Mouse (Mus musculus): ENCODE measurements at regions not wholly inside any gene's neighbourhood (a gene's known extent, or its start where the extent isn't known, plus 50 kb on each side); places are given as distances from the start of the nearest gene placed in this dataset.
A peak's percentile ranks its signal among the peaks of the same experiment; 100 is the strongest.

- 39% methylated on average over 3 of the region's 3 CpGs for WGBS
- Histone ChIP-seq H3K4me2 (ENCODE audit: low read depth, low read length) (no peak overlapping the region), H3K27ac (ENCODE audit: low read length) (no peak overlapping the region), H3K4me3 (ENCODE audit: low read length) (no peak overlapping the region), H3K27me3 (replicated peaks; ENCODE audit: control insufficient read depth, insufficient read depth, low read length) (no peaks in the 10 kb centered on the region), H3K36me3 (ENCODE audit: control insufficient read depth, insufficient read depth, low read length) (no peaks in the 10 kb centered on the region), H3K4me1 (ENCODE audit: control insufficient read depth, insufficient read depth, low read length) (peaks cover 9% of the 10 kb centered on the region), H3K9ac (ENCODE audit: low read depth, low read length) (no peak overlapping the region), H3K9me3 (ENCODE audit: control insufficient read depth, low read length) (no peaks in the 10 kb centered on the region)
- ATAC-seq, result peak; percentile 31; the same call in 1 of the 2 replicates
Observed at GRCm38 (mm10) chr8:128272866-128273344, 85.5 kb upstream of the Nrp1 start.

- Histone ChIP-seq H3K4me3 (ENCODE audit: low read length) (no peak overlapping the region), H3K9ac (ENCODE audit: low read depth, low read length) (no peak overlapping the region), H3K9me3 (ENCODE audit: control insufficient read depth, low read length) (no peaks in the 10 kb centered on the region), H3K4me2 (ENCODE audit: low read depth, low read length) (no peak overlapping the region), H3K4me1 (ENCODE audit: control insufficient read depth, insufficient read depth, low read length) (peaks cover 5% of the 10 kb centered on the region), H3K27ac (ENCODE audit: low read length) (no peak overlapping the region), H3K27me3 (replicated peaks; ENCODE audit: control insufficient read depth, insufficient read depth, low read length) (no peaks in the 10 kb centered on the region), H3K36me3 (ENCODE audit: control insufficient read depth, insufficient read depth, low read length) (no peaks in the 10 kb centered on the region)
- WGBS, result 83% methylated on average over 1 of the region's 1 CpGs
- no peak for ATAC-seq
Observed at GRCm38 (mm10) chr8:128276475-128276874, 81.9 kb upstream of the Nrp1 start.

- Histone ChIP-seq H3K4me2 (ENCODE audit: low read depth, low read length) (no peak overlapping the region), H3K9ac (ENCODE audit: low read depth, low read length) (no peak overlapping the region), H3K36me3 (ENCODE audit: control insufficient read depth, insufficient read depth, low read length) (no peaks in the 10 kb centered on the region), H3K9me3 (ENCODE audit: control insufficient read depth, low read length) (no peaks in the 10 kb centered on the region), H3K4me1 (ENCODE audit: control insufficient read depth, insufficient read depth, low read length) (no peaks in the 10 kb centered on the region), H3K4me3 (ENCODE audit: low read length) (no peak overlapping the region), H3K27me3 (replicated peaks; ENCODE audit: control insufficient read depth, insufficient read depth, low read length) (no peaks in the 10 kb centered on the region), H3K27ac (ENCODE audit: low read length) (no peak overlapping the region)
- no peak for ATAC-seq
- 63% methylated on average over 3 of the region's 3 CpGs for WGBS
Observed at GRCm38 (mm10) chr8:128282802-128283201, 75.6 kb upstream of the Nrp1 start.

GRCm38 (mm10) chr8:128283365-128283764 is 75.0 kb upstream of the Nrp1 start:
- Histone ChIP-seq H3K9me3 (ENCODE audit: control insufficient read depth, low read length) (no peaks in the 10 kb centered on the region), H3K27me3 (replicated peaks; ENCODE audit: control insufficient read depth, insufficient read depth, low read length) (no peaks in the 10 kb centered on the region), H3K4me1 (ENCODE audit: control insufficient read depth, insufficient read depth, low read length) (no peaks in the 10 kb centered on the region), H3K4me2 (ENCODE audit: low read depth, low read length) (no peak overlapping the region), H3K9ac (ENCODE audit: low read depth, low read length) (no peak overlapping the region), H3K36me3 (ENCODE audit: control insufficient read depth, insufficient read depth, low read length) (no peaks in the 10 kb centered on the region), H3K27ac (ENCODE audit: low read length) (no peak overlapping the region), H3K4me3 (ENCODE audit: low read length) (no peak overlapping the region)
- WGBS, result 80% methylated on average over 2 of the region's 2 CpGs
- ATAC-seq, result no peak

GRCm38 (mm10) chr8:128284816-128285215 is 73.6 kb upstream of the Nrp1 start:
- ATAC-seq, result no peak
- H3K4me1 ChIP-seq (ENCODE audit: control insufficient read depth, insufficient read depth, low read length), result no peaks in the 10 kb centered on the region
- no peaks in the 10 kb centered on the region for H3K27me3 ChIP-seq (replicated peaks; ENCODE audit: control insufficient read depth, insufficient read depth, low read length)
- no peak overlapping the region for H3K4me3 ChIP-seq (ENCODE audit: low read length)
- H3K27ac ChIP-seq (ENCODE audit: low read length), result no peak overlapping the region
- no peak overlapping the region for H3K4me2 ChIP-seq (ENCODE audit: low read depth, low read length)
- no peaks in the 10 kb centered on the region for H3K9me3 ChIP-seq (ENCODE audit: control insufficient read depth, low read length)
- 55% methylated on average over 3 of the region's 3 CpGs for WGBS
- H3K36me3 ChIP-seq (ENCODE audit: control insufficient read depth, insufficient read depth, low read length), result no peaks in the 10 kb centered on the region
- H3K9ac ChIP-seq (ENCODE audit: low read depth, low read length), result no peak overlapping the region

- no peak for ATAC-seq
Observed at GRCm38 (mm10) chr8:128290076-128290475, 68.3 kb upstream of the Nrp1 start.

GRCm38 (mm10) chr8:128292394-128292793 is 66.0 kb upstream of the Nrp1 start:
- H3K9me3 ChIP-seq (ENCODE audit: control insufficient read depth, low read length), result no peaks in the 10 kb centered on the region
- H3K27me3 ChIP-seq (replicated peaks; ENCODE audit: control insufficient read depth, insufficient read depth, low read length), result no peaks in the 10 kb centered on the region
- WGBS, result 84% methylated on average over 6 of the region's 6 CpGs
- no peaks in the 10 kb centered on the region for H3K4me1 ChIP-seq (ENCODE audit: control insufficient read depth, insufficient read depth, low read length)
- H3K4me3 ChIP-seq (ENCODE audit: low read length), result no peak overlapping the region
- H3K27ac ChIP-seq (ENCODE audit: low read length), result no peak overlapping the region
- H3K4me2 ChIP-seq (ENCODE audit: low read depth, low read length), result no peak overlapping the region
- ATAC-seq, result no peak
- no peaks in the 10 kb centered on the region for H3K36me3 ChIP-seq (ENCODE audit: control insufficient read depth, insufficient read depth, low read length)
- H3K9ac ChIP-seq (ENCODE audit: low read depth, low read length), result no peak overlapping the region

More at GRCm38 (mm10) chr8:128290076-128290475, 68.3 kb upstream of the Nrp1 start:
- no peak overlapping the region for H3K9ac ChIP-seq (ENCODE audit: low read depth, low read length)
- no peaks in the 10 kb centered on the region for H3K27me3 ChIP-seq (replicated peaks; ENCODE audit: control insufficient read depth, insufficient read depth, low read length)
- no peaks in the 10 kb centered on the region for H3K9me3 ChIP-seq (ENCODE audit: control insufficient read depth, low read length)
- no peaks in the 10 kb centered on the region for H3K36me3 ChIP-seq (ENCODE audit: control insufficient read depth, insufficient read depth, low read length)
- no peak overlapping the region for H3K4me2 ChIP-seq (ENCODE audit: low read depth, low read length)
- no peak overlapping the region for H3K27ac ChIP-seq (ENCODE audit: low read length)
- H3K4me3 ChIP-seq (ENCODE audit: low read length), result no peak overlapping the region
- WGBS, result 47% methylated on average over 4 of the region's 4 CpGs
- H3K4me1 ChIP-seq (ENCODE audit: control insufficient read depth, insufficient read depth, low read length), result no peaks in the 10 kb centered on the region

GRCm38 (mm10) chr8:128296728-128297380 is 61.5 kb upstream of the Nrp1 start:
- H3K4me3 ChIP-seq (ENCODE audit: low read length), result no peak overlapping the region
- no peak for ATAC-seq
- no peaks in the 10 kb centered on the region for H3K36me3 ChIP-seq (ENCODE audit: control insufficient read depth, insufficient read depth, low read length)
- no peak overlapping the region for H3K9ac ChIP-seq (ENCODE audit: low read depth, low read length)
- no peaks in the 10 kb centered on the region for H3K27me3 ChIP-seq (replicated peaks; ENCODE audit: control insufficient read depth, insufficient read depth, low read length)
- H3K4me2 ChIP-seq (ENCODE audit: low read depth, low read length), result no peak overlapping the region
- no peak overlapping the region for H3K27ac ChIP-seq (ENCODE audit: low read length)
- 89% methylated on average over 14 of the region's 14 CpGs for WGBS
- H3K9me3 ChIP-seq (ENCODE audit: control insufficient read depth, low read length), result no peaks in the 10 kb centered on the region
- no peaks in the 10 kb centered on the region for H3K4me1 ChIP-seq (ENCODE audit: control insufficient read depth, insufficient read depth, low read length)

- no peak for ATAC-seq
- no peak overlapping the region for H3K9ac ChIP-seq (ENCODE audit: low read depth, low read length)
- no peaks in the 10 kb centered on the region for H3K36me3 ChIP-seq (ENCODE audit: control insufficient read depth, insufficient read depth, low read length)
- H3K4me1 ChIP-seq (ENCODE audit: control insufficient read depth, insufficient read depth, low read length), result no peaks in the 10 kb centered on the region
- 84% methylated on average over 2 of the region's 2 CpGs for WGBS
- no peak overlapping the region for H3K27ac ChIP-seq (ENCODE audit: low read length)
- no peak overlapping the region for H3K4me3 ChIP-seq (ENCODE audit: low read length)
- H3K4me2 ChIP-seq (ENCODE audit: low read depth, low read length), result no peak overlapping the region
- no peaks in the 10 kb centered on the region for H3K9me3 ChIP-seq (ENCODE audit: control insufficient read depth, low read length)
- H3K27me3 ChIP-seq (replicated peaks; ENCODE audit: control insufficient read depth, insufficient read depth, low read length), result no peaks in the 10 kb centered on the region
Observed at GRCm38 (mm10) chr8:128302322-128302721, 56.1 kb upstream of the Nrp1 start.

Data from intestine, embryonic 16.5 days (tissue).